Mouse (Mus musculus) liver, embryonic 14.5 days (tissue): ENCODE results near the gene Caskin2. TPM values are rescaled to one million over a fixed set of nuclear protein-coding genes. Genes with fewer than 3 reads are reported as not detected.

Experiments
- ATAC-seq: fragments of 200-750 bp; cut with Nextera tagmentation; 2 replicates; pipeline ENCODE4 v1.8.0; 2017; ENCODE audit warnings: moderate number of reproducible peaks, mild to moderate bottlenecking, moderate library complexity; ENCODE audit not compliant: insufficient read depth
- DNase-seq, 3 experiments: peaks; one replicate each; pipeline ENCODE4 v3.0.0-alpha.2; 2012 to 2013; ENCODE audit warnings: low read depth in 3 of 3, low spot score in 3 of 3
- H3K27ac ChIP-seq: fragments of 300-500 bp; sonication (generic); 2 replicates; pipeline ENCODE4 v1.5.1; 2014; ENCODE audit warnings: moderate library complexity, mild to moderate bottlenecking, control low read depth, inconsistent platforms
- H3K27me3 ChIP-seq: fragments of 300-500 bp; sonication (generic); 2 replicates; pipeline ENCODE4 v1.6.1; 2014; ENCODE audit warnings: mild to moderate bottlenecking, low read length, moderate library complexity; ENCODE audit not compliant: control insufficient read depth, insufficient read depth
- H3K36me3 ChIP-seq: fragments of 300-500 bp; sonication (generic); replicated peaks from 2 replicates; pipeline ENCODE4 v1.6.1; 2014; ENCODE audit warnings: low read depth; ENCODE audit not compliant: control insufficient read depth, insufficient read depth
- H3K4me1 ChIP-seq, 2 experiments: fragments of 200-500 bp in 1 of 2; fragments of 300-500 bp in 1 of 2; sonication (generic) in 1 of 2; replicated peaks; 2 replicates each; pipeline ENCODE4 v1.6.1; 2012 to 2014; ENCODE audit warnings: antibody characterized with exemption in 1 of 2, inconsistent platforms in 1 of 2, low read length in 1 of 2; ENCODE audit not compliant: control insufficient read depth in 2 of 2, insufficient read depth in 2 of 2
- H3K4me2 ChIP-seq: fragments of 300-500 bp; sonication (generic); 2 replicates; pipeline ENCODE4 v1.6.1; 2014; ENCODE audit warnings: low read depth, mild to moderate bottlenecking, control low read depth, moderate library complexity
- H3K4me3 ChIP-seq, 2 experiments: fragments of 200-500 bp in 1 of 2; fragments of 300-500 bp in 1 of 2; sonication (generic) in 1 of 2; 2 replicates each; pipeline ENCODE4 v1.5.1; 2012 to 2014; ENCODE audit warnings: low read depth in 2 of 2, low read length in 2 of 2, mild to moderate bottlenecking in 2 of 2, control low read depth in 1 of 2, inconsistent platforms in 1 of 2, moderate library complexity in 1 of 2; ENCODE audit not compliant: insufficient read depth in 1 of 2
- H3K9ac ChIP-seq: fragments of 300-500 bp; sonication (generic); replicated peaks from 2 replicates; pipeline ENCODE4 v1.6.1; 2014; ENCODE audit warnings: mild to moderate bottlenecking, control low read depth, moderate library complexity
- H3K9me3 ChIP-seq: fragments of 300-500 bp; sonication (generic); 2 replicates; pipeline ENCODE4 v1.6.1; 2016; ENCODE audit warnings: low read length, mixed read lengths; ENCODE audit not compliant: control insufficient read depth
- CTCF ChIP-seq: IDR thresholded peaks from 2 replicates; pipeline ENCODE4 v1.5.1; 2016; ENCODE audit warnings: antibody characterized with exemption, low read depth, control low read depth
- EP300 ChIP-seq: IDR thresholded peaks from 2 replicates; pipeline ENCODE4 v1.6.1; 2016; ENCODE audit warnings: antibody characterized with exemption, low read depth
- WGBS: fragments of 180-500 bp; shearing (Covaris S2); extraction: QIAGEN DNeasy Blood & Tissue Kit; methylation state at CpG from one replicate; pipeline ENCODE4 v1.1.7; 2014; ENCODE audit not compliant: insufficient replicate concordance; 5-methylcytosine and 5-hydroxymethylcytosine counted together
- polyA plus RNA-seq, 2 experiments: library from polyadenylated mRNA; depleted of rRNA in 1 of 2; stranded (reverse) in 1 of 2; unstranded in 1 of 2; fragments of >200 nt; fragmentation: Nextera tagmentation in 1 of 2; extraction: Ambion mirVana in 1 of 2; gene quantifications; 2 replicates each; pipeline versions ENCODE4 v1.2.1 to v1.2.3; 2012 to 2014

Gene Caskin2
- polyA plus RNA-seq, 2 experiments: 4.9 to 7.1 TPM

DNA sequence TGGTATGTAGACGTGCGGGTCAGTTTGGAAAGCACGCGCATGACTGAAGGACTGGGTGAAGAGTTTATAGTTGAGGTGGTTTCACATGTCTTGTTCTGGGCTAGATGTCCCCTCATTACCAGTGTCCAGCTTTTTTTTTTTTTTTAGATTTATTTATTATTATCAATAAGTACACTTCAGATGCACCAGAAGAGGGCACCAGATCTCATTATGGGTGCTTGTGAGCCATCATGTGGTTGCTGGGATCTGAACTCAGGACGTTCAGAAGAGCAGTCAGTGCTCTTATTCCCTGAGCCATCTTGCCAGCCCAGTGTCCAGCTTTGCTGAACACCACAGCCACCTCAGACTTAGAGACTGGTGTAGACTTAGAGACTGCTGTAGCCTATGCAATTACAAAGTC, 3.9 kb upstream of the Caskin2 start:
- Histone ChIP-seq H3K4me2 (no peak overlapping the region), H3K9ac (no peak overlapping the region), H3K27ac (no peak overlapping the region), H3K4me3 (no peak overlapping the region), H3K4me1 (peaks cover 10 to 12% of the 10 kb centered on the region in 2 experiments), H3K36me3 (no peaks in the 10 kb centered on the region; the same call in 1 of the 2 replicates), H3K27me3 (no peaks in the 10 kb centered on the region), H3K9me3 (no peaks in the 10 kb centered on the region)
- 75% methylated on average over 5 of the region's 5 CpGs for WGBS
- ATAC-seq (no peak), DNase-seq (no peak)
- peak; percentile 52; the same call in 1 of the 2 replicates for TF ChIP-seq CTCF
- TF ChIP-seq EP300: no peak

GRCm38 (mm10) chr11:115814605-115815450, 1.4 kb upstream of the Caskin2 start, which contains the start of gene Tsen54:
TSS of gene Tsen54 (plus strand) at chr11:115814724.
- DNase-seq (peak; percentile 66 to 69 (median 66)), ATAC-seq (peak; percentile 63)
- no peaks in the 10 kb centered on the region; the same call in 1 of the 2 replicates for H3K36me3 ChIP-seq
- H3K27me3 ChIP-seq: no peaks in the 10 kb centered on the region
- H3K9me3 ChIP-seq: no peaks in the 10 kb centered on the region
- under 1% methylated on average over 84 of the region's 84 CpGs for WGBS
- H3K4me3 ChIP-seq: peak within 1 kb of the TSS; percentile 72 to 82
- no peak for TF ChIP-seq EP300
- peak; percentile 4; the same call in 1 of the 2 replicates for TF ChIP-seq CTCF
- peaks cover 13 to 15% of the 10 kb centered on the region in 2 experiments for H3K4me1 ChIP-seq
- H3K27ac ChIP-seq: peak within 1 kb of the TSS; percentile 76
- peak within 1 kb of the TSS; percentile 99 for H3K4me2 ChIP-seq
- peak within 1 kb of the TSS; percentile 64 for H3K9ac ChIP-seq

DNA sequence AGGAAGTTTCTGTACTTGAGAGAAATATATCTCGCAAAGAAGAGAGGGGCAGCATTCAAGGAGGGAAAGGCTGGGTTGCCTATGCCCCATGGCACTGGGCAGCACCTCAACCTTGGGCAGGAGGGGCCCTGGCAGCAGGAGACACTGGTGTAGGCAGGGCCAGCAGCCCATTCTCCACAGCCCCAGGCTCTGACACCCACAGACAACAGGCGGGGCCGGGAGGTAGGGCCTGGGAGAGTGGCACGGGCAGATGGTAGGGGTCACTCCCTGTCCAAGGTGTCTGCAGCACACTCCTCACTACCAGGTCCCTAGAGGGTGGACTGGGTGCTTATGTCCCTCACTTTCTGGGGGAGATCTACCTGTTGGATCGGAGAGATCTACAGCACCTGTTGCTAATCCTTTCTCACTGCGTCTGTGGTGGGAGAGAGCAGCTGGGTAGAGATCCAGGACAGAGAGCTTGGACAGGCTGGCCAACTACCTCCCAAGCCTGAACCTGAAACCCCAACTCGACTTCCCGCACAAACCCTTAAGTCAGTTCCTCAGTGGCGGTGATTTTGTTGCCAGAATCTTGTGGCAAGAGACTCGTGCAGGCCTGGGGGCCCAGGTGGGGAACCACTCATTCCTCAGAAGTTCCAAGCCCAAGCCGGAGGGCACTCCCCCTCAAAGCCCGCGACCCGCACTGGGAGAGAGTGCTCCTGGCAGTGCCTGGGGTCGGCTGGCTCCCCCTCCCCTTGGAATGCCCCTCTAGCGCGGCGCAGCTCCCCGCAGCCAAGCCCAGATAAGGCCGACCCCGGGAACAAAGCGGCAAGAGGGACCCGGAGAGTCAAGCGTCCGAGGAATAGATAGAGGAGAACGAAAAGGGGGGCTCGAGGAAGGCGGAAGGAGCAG, 662 bp downstream of the Caskin2 start:
- H3K27me3 ChIP-seq: no peaks in the 10 kb centered on the region
- H3K9me3 ChIP-seq: no peaks in the 10 kb centered on the region
- H3K4me2 ChIP-seq: peak overlapping the region; percentile 99
- no peak for DNase-seq
- H3K9ac ChIP-seq: peak overlapping the region; percentile 74
- peak overlapping the region; percentile 72 to 83 for H3K4me3 ChIP-seq
- WGBS: 13% methylated on average over 28 of the region's 28 CpGs
- no peaks in the 10 kb centered on the region; the same call in 1 of the 2 replicates for H3K36me3 ChIP-seq
- H3K27ac ChIP-seq: peak overlapping the region; percentile 67
- peaks cover 20 to 28% of the 10 kb centered on the region in 2 experiments for H3K4me1 ChIP-seq
- peak; percentile 7 for ATAC-seq
- no peak for TF ChIP-seq CTCF
- TF ChIP-seq EP300: no peak

DNA sequence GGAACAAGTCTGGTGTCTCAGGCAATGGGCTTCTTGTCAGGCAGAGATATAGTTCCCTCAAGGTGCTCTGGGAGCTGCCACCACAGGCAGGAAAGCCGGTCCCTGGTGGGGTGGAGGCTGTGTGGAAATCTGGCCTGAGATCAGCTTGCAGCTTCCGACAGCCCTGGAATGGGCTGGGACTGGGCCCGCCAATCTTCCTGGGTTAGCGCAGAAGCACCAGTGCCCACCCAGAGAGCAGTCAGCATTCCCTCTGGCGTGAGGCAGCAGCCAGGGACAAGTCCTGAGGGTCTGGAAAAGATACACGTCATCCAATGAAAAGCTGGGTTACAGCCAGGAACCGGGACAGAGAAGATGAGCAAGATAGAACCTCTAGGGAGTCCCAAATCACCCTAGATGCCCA, 1.3 kb downstream of the Caskin2 start:
- peak overlapping the region; percentile 99 for H3K4me2 ChIP-seq
- H3K27ac ChIP-seq: no peak overlapping the region
- TF ChIP-seq CTCF: no peak
- no peak for TF ChIP-seq EP300
- peak overlapping the region; percentile 72 to 83 for H3K4me3 ChIP-seq
- ATAC-seq: no peak
- H3K9ac ChIP-seq: no peak overlapping the region
- DNase-seq: no peak
- no peaks in the 10 kb centered on the region; the same call in none of the 2 replicates for H3K36me3 ChIP-seq
- H3K4me1 ChIP-seq: peaks cover 23 to 28% of the 10 kb centered on the region in 2 experiments
- no peaks in the 10 kb centered on the region for H3K27me3 ChIP-seq
- WGBS: 71% methylated on average over 7 of the region's 7 CpGs
- H3K9me3 ChIP-seq: no peaks in the 10 kb centered on the region
